Mouse (Mus musculus) neural tube, embryonic 15.5 days (tissue): ENCODE measurements around the gene Fas. TPM values are rescaled to one million over a fixed set of nuclear protein-coding genes. Genes with fewer than 3 reads are reported as not detected.

ENCODE experiments used
- ATAC-seq: fragments of 200-750 bp; cut with Nextera tagmentation; 2 replicates; pipeline ENCODE4 v1.8.0; 2017; ENCODE audit warnings: mild to moderate bottlenecking, moderate TSS enrichment, moderate library complexity; ENCODE audit not compliant: low FRiP score
- H3K27ac ChIP-seq: fragments of 300-500 bp; sonication (generic); replicated peaks from 2 replicates; pipeline ENCODE4 v1.5.1; 2015; ENCODE audit warnings: mild to moderate bottlenecking, inconsistent platforms
- H3K27me3 ChIP-seq: fragments of 300-500 bp; sonication (generic); replicated peaks from 2 replicates; pipeline ENCODE4 v1.6.1; 2015; ENCODE audit warnings: inconsistent platforms
- H3K36me3 ChIP-seq: fragments of 300-500 bp; sonication (generic); 2 replicates; pipeline ENCODE4 v1.6.1; 2015; ENCODE audit warnings: inconsistent platforms
- H3K4me1 ChIP-seq: fragments of 300-500 bp; sonication (generic); 2 replicates; pipeline ENCODE4 v1.6.1; 2015; ENCODE audit warnings: inconsistent platforms
- H3K4me2 ChIP-seq: fragments of 300-500 bp; sonication (generic); 2 replicates; pipeline ENCODE4 v1.6.1; 2015; ENCODE audit warnings: inconsistent platforms, mild to moderate bottlenecking, moderate library complexity
- H3K4me3 ChIP-seq: fragments of 300-500 bp; sonication (generic); replicated peaks from 2 replicates; pipeline ENCODE4 v1.5.1; 2015; ENCODE audit warnings: mild to moderate bottlenecking, inconsistent platforms
- H3K9ac ChIP-seq: fragments of 300-500 bp; sonication (generic); replicated peaks from 2 replicates; pipeline ENCODE4 v1.6.1; 2015; ENCODE audit warnings: mild to moderate bottlenecking, inconsistent platforms
- H3K9me3 ChIP-seq: fragments of 300-500 bp; sonication (generic); replicated peaks from 2 replicates; pipeline ENCODE4 v1.6.1; 2016; ENCODE audit warnings: inconsistent platforms
- WGBS: fragments of 180-500 bp; shearing (Covaris S2); methylation state at CpG from one replicate; pipeline ENCODE4 v1.1.7; 2015; ENCODE audit warnings: mixed read lengths; 5-methylcytosine and 5-hydroxymethylcytosine counted together
- polyA plus RNA-seq: library from polyadenylated mRNA; unstranded; fragments of >200 nt; fragmentation: Nextera tagmentation; extraction: Ambion mirVana; gene quantifications from 2 replicates; pipeline ENCODE4 v1.2.1, GENCODE M21; 2015

The Fas gene
- polyA plus RNA-seq, 1 experiment from 2014 or later = 1.4 TPM

GRCm38 (mm10) chr19:34256936-34257335 lies 33.5 kb upstream of the Fas start:
- ATAC-seq = no peak
- no peak overlapping the region for H3K27ac ChIP-seq

GRCm38 (mm10) chr19:34262273-34262974 lies 28.0 kb upstream of the Fas start:
- H3K9ac ChIP-seq = no peak overlapping the region
- 85% methylated on average over 2 of the region's 2 CpGs for WGBS
- no peak overlapping the region for H3K4me2 ChIP-seq
- no peaks in the 10 kb centered on the region for H3K27me3 ChIP-seq
- H3K4me3 ChIP-seq = no peak overlapping the region
- no peaks in the 10 kb centered on the region for H3K9me3 ChIP-seq
- H3K36me3 ChIP-seq = no peaks in the 10 kb centered on the region
- H3K4me1 ChIP-seq = no peaks in the 10 kb centered on the region
- ATAC-seq = no peak
- H3K27ac ChIP-seq = no peak overlapping the region

More at GRCm38 (mm10) chr19:34256936-34257335, 33.5 kb upstream of the Fas start:
- no peak overlapping the region for H3K9ac ChIP-seq
- H3K36me3 ChIP-seq = no peaks in the 10 kb centered on the region
- H3K4me1 ChIP-seq = no peaks in the 10 kb centered on the region
- no peak overlapping the region for H3K4me2 ChIP-seq
- H3K9me3 ChIP-seq = no peaks in the 10 kb centered on the region
- WGBS = 84% methylated on average over 2 of the region's 2 CpGs
- no peaks in the 10 kb centered on the region for H3K27me3 ChIP-seq
- no peak overlapping the region for H3K4me3 ChIP-seq

- no peaks in the 10 kb centered on the region for H3K36me3 ChIP-seq
- H3K9me3 ChIP-seq = no peaks in the 10 kb centered on the region
- no peak overlapping the region for H3K4me3 ChIP-seq
- 0 out of 2 replicates have a peak overlapping the region, but pooled peaks have one; percentile 28 for H3K27ac ChIP-seq
- H3K27me3 ChIP-seq = no peaks in the 10 kb centered on the region
- no peak overlapping the region for H3K9ac ChIP-seq
- 63% methylated on average over 5 of the region's 5 CpGs for WGBS
- H3K4me2 ChIP-seq = no peak overlapping the region
- H3K4me1 ChIP-seq = no peaks in the 10 kb centered on the region
- no peak for ATAC-seq
Measured at GRCm38 (mm10) chr19:34265604-34266193, 24.8 kb upstream of the Fas start.

- no peak overlapping the region for H3K9ac ChIP-seq
- H3K36me3 ChIP-seq = no peaks in the 10 kb centered on the region
- WGBS = 63% methylated on average over 1 of the region's 1 CpGs
- no peak for ATAC-seq
- H3K27ac ChIP-seq = no peak overlapping the region
- no peaks in the 10 kb centered on the region for H3K4me1 ChIP-seq
- H3K4me2 ChIP-seq = no peak overlapping the region
- H3K27me3 ChIP-seq = no peaks in the 10 kb centered on the region
- no peaks in the 10 kb centered on the region for H3K9me3 ChIP-seq
- no peak overlapping the region for H3K4me3 ChIP-seq
Measured at GRCm38 (mm10) chr19:34268991-34269390, 21.5 kb upstream of the Fas start.

GRCm38 (mm10) chr19:34270106-34270726 lies 20.2 kb upstream of the Fas start:
- H3K4me3 ChIP-seq = no peak overlapping the region
- H3K27ac ChIP-seq = no peak overlapping the region
- 92% methylated on average over 11 of the region's 11 CpGs for WGBS
- H3K9ac ChIP-seq = no peak overlapping the region
- no peaks in the 10 kb centered on the region for H3K27me3 ChIP-seq
- H3K36me3 ChIP-seq = no peaks in the 10 kb centered on the region
- H3K4me2 ChIP-seq = no peak overlapping the region
- H3K9me3 ChIP-seq = no peaks in the 10 kb centered on the region
- H3K4me1 ChIP-seq = no peaks in the 10 kb centered on the region
- ATAC-seq = no peak

- Histone ChIP-seq H3K4me2 (no peak overlapping the region), H3K36me3 (no peaks in the 10 kb centered on the region), H3K27me3 (no peaks in the 10 kb centered on the region), H3K9ac (no peak overlapping the region), H3K27ac (no peak overlapping the region), H3K4me3 (no peak overlapping the region), H3K9me3 (no peaks in the 10 kb centered on the region), H3K4me1 (no peaks in the 10 kb centered on the region)
- WGBS = 96% methylated on average over 13 of the region's 13 CpGs
- no peak for ATAC-seq
Measured at GRCm38 (mm10) chr19:34270824-34271464, 19.5 kb upstream of the Fas start.

- WGBS = 97% methylated on average over 1 of the region's 1 CpGs
Measured at GRCm38 (mm10) chr19:34273073-34273472, 17.4 kb upstream of the Fas start.

GRCm38 (mm10) chr19:34278078-34278477 lies 12.4 kb upstream of the Fas start:
- Histone ChIP-seq H3K36me3 (no peaks in the 10 kb centered on the region), H3K9me3 (no peaks in the 10 kb centered on the region), H3K27ac (no peak overlapping the region), H3K9ac (no peak overlapping the region), H3K27me3 (no peaks in the 10 kb centered on the region), H3K4me1 (no peaks in the 10 kb centered on the region), H3K4me2 (no peak overlapping the region), H3K4me3 (no peak overlapping the region)
- ATAC-seq = no peak
- WGBS = 78% methylated on average over 3 of the region's 3 CpGs

More at GRCm38 (mm10) chr19:34273073-34273472, 17.4 kb upstream of the Fas start:
- H3K4me2 ChIP-seq = no peak overlapping the region
- no peak for ATAC-seq
- no peak overlapping the region for H3K9ac ChIP-seq
- H3K4me3 ChIP-seq = no peak overlapping the region
- H3K9me3 ChIP-seq = no peaks in the 10 kb centered on the region
- H3K27ac ChIP-seq = no peak overlapping the region
- no peaks in the 10 kb centered on the region for H3K4me1 ChIP-seq
- no peaks in the 10 kb centered on the region for H3K27me3 ChIP-seq
- no peaks in the 10 kb centered on the region for H3K36me3 ChIP-seq

- Histone ChIP-seq H3K27me3 (no peaks in the 10 kb centered on the region), H3K27ac (no peak overlapping the region), H3K4me2 (no peak overlapping the region), H3K9ac (no peak overlapping the region), H3K4me1 (no peaks in the 10 kb centered on the region), H3K4me3 (no peak overlapping the region), H3K36me3 (no peaks in the 10 kb centered on the region), H3K9me3 (no peaks in the 10 kb centered on the region)
- ATAC-seq = no peak
- 90% methylated on average over 6 of the region's 6 CpGs for WGBS
Measured at GRCm38 (mm10) chr19:34283614-34284013, 6.9 kb upstream of the Fas start.

- Histone ChIP-seq H3K27ac (no peak overlapping the region), H3K27me3 (no peaks in the 10 kb centered on the region), H3K4me2 (peak overlapping the region; percentile 29; the same call in 1 of the 2 replicates), H3K4me3 (no peak overlapping the region), H3K4me1 (no peaks in the 10 kb centered on the region), H3K9ac (no peak overlapping the region), H3K9me3 (no peaks in the 10 kb centered on the region), H3K36me3 (no peaks in the 10 kb centered on the region)
- no peak for ATAC-seq
- WGBS = 66% methylated on average over 10 of the region's 10 CpGs
Measured at GRCm38 (mm10) chr19:34284383-34284782, 6.1 kb upstream of the Fas start.

- Histone ChIP-seq H3K4me3 (no peak overlapping the region), H3K9me3 (no peaks in the 10 kb centered on the region), H3K27me3 (no peaks in the 10 kb centered on the region), H3K9ac (no peak overlapping the region), H3K36me3 (no peaks in the 10 kb centered on the region), H3K27ac (no peak overlapping the region), H3K4me1 (0 out of 2 replicates have a peak, but pooled peaks cover under 1% of the 10 kb centered on the region), H3K4me2 (no peak overlapping the region)
- 67% methylated on average over 2 of the region's 2 CpGs for WGBS
- ATAC-seq = no peak
Measured at GRCm38 (mm10) chr19:34284826-34285225, 5.6 kb upstream of the Fas start.
